8 mouse cellular contexts compared by ENCODE assay signal in the genomic region with DNA sequence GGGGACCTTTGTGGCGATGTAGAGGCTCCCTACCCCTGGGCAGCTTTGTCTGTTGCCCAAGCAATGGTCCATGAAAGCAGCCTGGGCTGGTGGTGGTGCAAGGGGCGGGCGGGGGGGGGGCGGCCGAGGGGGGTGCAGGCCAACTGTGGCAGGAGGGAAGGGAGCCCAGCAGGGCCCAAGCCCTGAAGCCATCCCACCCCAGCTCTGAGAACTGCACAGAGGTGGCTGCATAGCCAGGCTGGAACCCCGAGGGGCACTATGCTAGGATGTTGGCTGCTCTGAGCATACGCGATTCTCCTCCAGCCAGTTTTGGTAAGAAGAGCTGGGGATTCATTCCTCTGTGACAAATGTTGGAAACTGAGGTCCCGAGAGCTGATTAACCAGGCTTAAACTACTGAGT.
DNase-seq lines count a peak whose midpoint lies in the region; ATAC-seq and TF ChIP-seq lines count a peak whose summit lies in the region.

No protein-coding gene starts in this region.

- H3K36me3 ChIP-seq in lung, embryonic 14.5 days (ENCODE audit: insufficient read depth), result no peaks in the 10 kb centered on the region
- H3K36me3 ChIP-seq in forebrain, embryonic 12.5 days (replicated peaks), result no peaks in the 10 kb centered on the region
- H3K36me3 ChIP-seq in intestine, postnatal 0 days (ENCODE audit: control insufficient read depth, insufficient read depth), result no peaks in the 10 kb centered on the region
- H3K36me3 ChIP-seq in neural tube, embryonic 14.5 days (ENCODE audit: control insufficient read depth, insufficient read depth, low read length), result no peaks in the 10 kb centered on the region

- H3K4me1 ChIP-seq in lung, embryonic 14.5 days (ENCODE audit: insufficient read depth), result peaks cover 7% of the 10 kb centered on the region; the same call in 1 of the 2 replicates
- H3K4me1 ChIP-seq in forebrain, embryonic 12.5 days, result peaks cover 35% of the 10 kb centered on the region
- no peaks in the 10 kb centered on the region for H3K4me1 ChIP-seq in intestine, postnatal 0 days (replicated peaks; ENCODE audit: control insufficient read depth, insufficient read depth, low read length)
- no peaks in the 10 kb centered on the region for H3K4me1 ChIP-seq in neural tube, embryonic 14.5 days (ENCODE audit: control insufficient read depth, insufficient read depth, low read length)

- no peak for DNase-seq in lung, embryonic 14.5 days
- no peak for DNase-seq in lung, postnatal 4 days
- no peak for DNase-seq in adrenal gland, adult (ENCODE audit: inconsistent age in 2 of 2, low spot score in 1 of 2)
- no peak for DNase-seq in thymus, postnatal 25 days
- no peak for DNase-seq in retina, embryonic 14.5 days (ENCODE audit: low spot score)

- peak; percentile 23 for ATAC-seq in lung, embryonic 14.5 days (ENCODE audit: insufficient read depth)
- ATAC-seq in forebrain, embryonic 12.5 days (ENCODE audit: low FRiP score), result peak; percentile 72
- no peak for ATAC-seq in intestine, postnatal 0 days
- ATAC-seq in neural tube, embryonic 14.5 days (ENCODE audit: low read depth), result peak; percentile 67

- no peaks in the 10 kb centered on the region for H3K27me3 ChIP-seq in lung, embryonic 14.5 days (ENCODE audit: insufficient read depth, low read length)
- H3K27me3 ChIP-seq in forebrain, embryonic 12.5 days, result peaks cover 83% of the 10 kb centered on the region
- H3K27me3 ChIP-seq in intestine, postnatal 0 days (replicated peaks; ENCODE audit: control insufficient read depth, insufficient read depth, low read length), result 0 out of 2 replicates have a peak, but pooled peaks cover 4% of the 10 kb centered on the region
- H3K27me3 ChIP-seq in neural tube, embryonic 14.5 days (ENCODE audit: control insufficient read depth, insufficient read depth, low read length), result no peaks in the 10 kb centered on the region

- 37% methylated on average over 8 of the region's 9 CpGs for whole genome bisulfite sequencing in lung, embryonic 14.5 days
- 30% methylated on average over 5 of the region's 9 CpGs for WGBS in forebrain, embryonic 12.5 days
- WGBS in intestine, postnatal 0 days, result 45% methylated on average over 5 of the region's 9 CpGs
- WGBS in neural tube, embryonic 14.5 days, result 26% methylated on average over 6 of the region's 9 CpGs

- H3K4me2 ChIP-seq in lung, embryonic 14.5 days, result peak overlapping the region; percentile 52
- peak overlapping the region; percentile 38 for H3K4me2 ChIP-seq in forebrain, embryonic 12.5 days
- H3K4me2 ChIP-seq in intestine, postnatal 0 days (replicated peaks; ENCODE audit: low read depth), result peak overlapping the region; percentile 60
- H3K4me2 ChIP-seq in neural tube, embryonic 14.5 days (ENCODE audit: low read depth, low read length), result peak overlapping the region; percentile 35; the same call in 1 of the 2 replicates

- peak overlapping the region; percentile 94 for H3K27ac ChIP-seq in lung, embryonic 14.5 days (ENCODE audit: low read depth)
- peak overlapping the region; percentile 95 for H3K27ac ChIP-seq in forebrain, embryonic 12.5 days
- no peak overlapping the region for H3K27ac ChIP-seq in intestine, postnatal 0 days (ENCODE audit: low read depth, low read length)
- peak overlapping the region; percentile 86 for H3K27ac ChIP-seq in neural tube, embryonic 14.5 days (ENCODE audit: low read depth, low read length)

- H3K4me3 ChIP-seq in lung, embryonic 14.5 days (ENCODE audit: low read depth, low read length), result peak overlapping the region; percentile 17
- H3K4me3 ChIP-seq in forebrain, embryonic 12.5 days (replicated peaks), result no peak overlapping the region; the same call in 1 of the 2 replicates
- peak overlapping the region; percentile 14; the same call in 1 of the 2 replicates for H3K4me3 ChIP-seq in intestine, postnatal 0 days (ENCODE audit: low read depth, low read length)
- peak overlapping the region; percentile 6; the same call in 1 of the 2 replicates for H3K4me3 ChIP-seq in neural tube, embryonic 14.5 days (ENCODE audit: low read depth, low read length)

- H3K9ac ChIP-seq in lung, embryonic 14.5 days, result peak overlapping the region; percentile 46; the same call in 1 of the 2 replicates
- peak overlapping the region; percentile 25; the same call in 1 of the 2 replicates for H3K9ac ChIP-seq in forebrain, embryonic 12.5 days
- no peak overlapping the region; the same call in 1 of the 2 replicates for H3K9ac ChIP-seq in intestine, postnatal 0 days (ENCODE audit: low read depth, low read length)
- peak overlapping the region; percentile 32; the same call in 1 of the 2 replicates for H3K9ac ChIP-seq in neural tube, embryonic 14.5 days (replicated peaks; ENCODE audit: low read depth, low read length)

- H3K9me3 ChIP-seq in lung, embryonic 14.5 days (ENCODE audit: low read depth, low read length), result no peaks in the 10 kb centered on the region
- H3K9me3 ChIP-seq in forebrain, embryonic 12.5 days, result no peaks in the 10 kb centered on the region
- no peaks in the 10 kb centered on the region for H3K9me3 ChIP-seq in intestine, postnatal 0 days (ENCODE audit: control insufficient read depth)
- H3K9me3 ChIP-seq in neural tube, embryonic 14.5 days (ENCODE audit: control insufficient read depth, low read length), result no peaks in the 10 kb centered on the region

- no peak for TF ChIP-seq CTCF in lung, embryonic 14.5 days (IDR thresholded peaks at IDR 0.05; ENCODE audit: low read depth)
- no peak for TF ChIP-seq CTCF in intestine, postnatal 0 days (IDR thresholded peaks at IDR 0.05; ENCODE audit: low read depth)
